Mouse (Mus musculus): ENCODE results near the gene Akap5. TPM values are rescaled to one million over a fixed set of nuclear protein-coding genes. Genes with fewer than 3 reads are reported as not detected.

Gene Akap5
- 0.98 and 1.0 TPM in 2 replicates for polyA plus RNA-seq (2016; fragmentation: Nextera tagmentation; extraction: Ambion mirVana)

- Histone ChIP-seq H3K27ac (no peak within 1 kb of the TSS), H3K4me3 (peak within 1 kb of the TSS; percentile 45), H3K4me2 (peak within 1 kb of the TSS; percentile 82), H3K27me3 (replicated peaks) (peaks cover 28% of the 10 kb centered on the region), H3K9me3 (replicated peaks) (no peaks in the 10 kb centered on the region), H3K4me1 (peaks cover 19% of the 10 kb centered on the region), H3K9ac (0 out of 2 replicates have a peak within 1 kb of the TSS, but pooled peaks have one; percentile 19), H3K36me3 (peaks cover 37% of the 10 kb centered on the region)
- 3% methylated on average over 53 of the region's 53 CpGs for WGBS (ENCODE audit: insufficient replicate concordance)
- ATAC-seq = peak; percentile 76
Measured at GRCm38 (mm10) chr12:76324679-76325431, at the start of gene Akap5. Gene Akap5 (plus strand): TSS chr12:76324891.

GRCm38 (mm10) chr12:76278209-76278608, 46.5 kb upstream of the Akap5 start:
- no peaks in the 10 kb centered on the region for H3K9me3 ChIP-seq (replicated peaks)

GRCm38 (mm10) chr12:76280556-76280955, 44.1 kb upstream of the Akap5 start:
- Histone ChIP-seq H3K36me3 (peaks cover 97% of the 10 kb centered on the region), H3K4me1 (no peaks in the 10 kb centered on the region), H3K27me3 (replicated peaks) (no peaks in the 10 kb centered on the region), H3K4me2 (no peak overlapping the region), H3K4me3 (no peak overlapping the region), H3K9ac (no peak overlapping the region), H3K27ac (no peak overlapping the region), H3K9me3 (replicated peaks) (no peaks in the 10 kb centered on the region)
- no peak for ATAC-seq
- 83% methylated on average over 9 of the region's 9 CpGs for WGBS (ENCODE audit: insufficient replicate concordance)

More at GRCm38 (mm10) chr12:76278209-76278608, 46.5 kb upstream of the Akap5 start:
- WGBS (ENCODE audit: insufficient replicate concordance) = 71% methylated on average over 6 of the region's 6 CpGs
- Histone ChIP-seq H3K4me1 (no peaks in the 10 kb centered on the region), H3K4me2 (no peak overlapping the region), H3K27me3 (replicated peaks) (no peaks in the 10 kb centered on the region), H3K36me3 (peaks cover 86% of the 10 kb centered on the region), H3K4me3 (no peak overlapping the region), H3K9ac (no peak overlapping the region), H3K27ac (no peak overlapping the region)
- no peak for ATAC-seq

GRCm38 (mm10) chr12:76281111-76281660, 43.5 kb upstream of the Akap5 start:
- Histone ChIP-seq H3K9me3 (replicated peaks) (no peaks in the 10 kb centered on the region), H3K4me2 (no peak overlapping the region), H3K9ac (no peak overlapping the region), H3K27ac (no peak overlapping the region), H3K27me3 (replicated peaks) (no peaks in the 10 kb centered on the region), H3K4me1 (no peaks in the 10 kb centered on the region), H3K36me3 (peaks cover 96% of the 10 kb centered on the region), H3K4me3 (no peak overlapping the region)
- no peak for ATAC-seq
- WGBS (ENCODE audit: insufficient replicate concordance) = 67% methylated on average over 2 of the region's 2 CpGs

GRCm38 (mm10) chr12:76282132-76282531, 42.6 kb upstream of the Akap5 start:
- Histone ChIP-seq H3K36me3 (peaks cover 92% of the 10 kb centered on the region), H3K27me3 (replicated peaks) (no peaks in the 10 kb centered on the region), H3K4me3 (no peak overlapping the region), H3K4me2 (no peak overlapping the region), H3K9ac (no peak overlapping the region), H3K4me1 (no peaks in the 10 kb centered on the region), H3K9me3 (replicated peaks) (no peaks in the 10 kb centered on the region), H3K27ac (no peak overlapping the region)
- WGBS (ENCODE audit: insufficient replicate concordance) = 73% methylated on average over 4 of the region's 4 CpGs
- ATAC-seq = peak; percentile 37; the same call in 1 of the 2 replicates

- no peak for ATAC-seq
Measured at GRCm38 (mm10) chr12:76282532-76283173, 42.0 kb upstream of the Akap5 start.

GRCm38 (mm10) chr12:76285418-76285817, 39.3 kb upstream of the Akap5 start:
- WGBS (ENCODE audit: insufficient replicate concordance) = 76% methylated on average over 6 of the region's 6 CpGs
- no peaks in the 10 kb centered on the region for H3K4me1 ChIP-seq

More at GRCm38 (mm10) chr12:76282532-76283173, 42.0 kb upstream of the Akap5 start:
- Histone ChIP-seq H3K27me3 (replicated peaks) (no peaks in the 10 kb centered on the region), H3K9me3 (replicated peaks) (no peaks in the 10 kb centered on the region), H3K4me3 (no peak overlapping the region), H3K4me1 (no peaks in the 10 kb centered on the region), H3K4me2 (no peak overlapping the region), H3K9ac (no peak overlapping the region), H3K36me3 (peaks cover 93% of the 10 kb centered on the region), H3K27ac (no peak overlapping the region)
- 86% methylated on average over 17 of the region's 17 CpGs for WGBS (ENCODE audit: insufficient replicate concordance)

GRCm38 (mm10) chr12:76287986-76288385, 36.7 kb upstream of the Akap5 start:
- WGBS (ENCODE audit: insufficient replicate concordance) = 82% methylated on average over 8 of the region's 8 CpGs
- no peak for ATAC-seq
- H3K27me3 ChIP-seq (replicated peaks) = no peaks in the 10 kb centered on the region

More at GRCm38 (mm10) chr12:76285418-76285817, 39.3 kb upstream of the Akap5 start:
- Histone ChIP-seq H3K4me2 (no peak overlapping the region), H3K4me3 (no peak overlapping the region), H3K27ac (no peak overlapping the region), H3K27me3 (replicated peaks) (no peaks in the 10 kb centered on the region), H3K9ac (no peak overlapping the region), H3K36me3 (peaks cover 92% of the 10 kb centered on the region), H3K9me3 (replicated peaks) (no peaks in the 10 kb centered on the region)
- no peak for ATAC-seq

GRCm38 (mm10) chr12:76288494-76288893, 36.2 kb upstream of the Akap5 start:
- WGBS (ENCODE audit: insufficient replicate concordance) = 83% methylated on average over 5 of the region's 5 CpGs
- H3K27ac ChIP-seq = no peak overlapping the region
- H3K9me3 ChIP-seq (replicated peaks) = no peaks in the 10 kb centered on the region
- no peak overlapping the region for H3K9ac ChIP-seq
- H3K4me3 ChIP-seq = no peak overlapping the region
- H3K36me3 ChIP-seq = peaks cover 92% of the 10 kb centered on the region
- H3K4me1 ChIP-seq = no peaks in the 10 kb centered on the region
- H3K27me3 ChIP-seq (replicated peaks) = no peaks in the 10 kb centered on the region
- ATAC-seq = no peak
- no peak overlapping the region for H3K4me2 ChIP-seq

More at GRCm38 (mm10) chr12:76287986-76288385, 36.7 kb upstream of the Akap5 start:
- no peak overlapping the region for H3K4me3 ChIP-seq
- no peak overlapping the region for H3K4me2 ChIP-seq
- H3K36me3 ChIP-seq = peaks cover 92% of the 10 kb centered on the region
- no peaks in the 10 kb centered on the region for H3K9me3 ChIP-seq (replicated peaks)
- no peaks in the 10 kb centered on the region for H3K4me1 ChIP-seq
- H3K9ac ChIP-seq = no peak overlapping the region
- no peak overlapping the region for H3K27ac ChIP-seq

- H3K4me2 ChIP-seq = no peak overlapping the region
- no peak for ATAC-seq
- 85% methylated on average over 12 of the region's 12 CpGs for WGBS (ENCODE audit: insufficient replicate concordance)
- no peak overlapping the region for H3K9ac ChIP-seq
- H3K4me1 ChIP-seq = no peaks in the 10 kb centered on the region
- no peak overlapping the region for H3K4me3 ChIP-seq
- peak overlapping the region; percentile 15; the same call in 1 of the 2 replicates for H3K27ac ChIP-seq
- H3K36me3 ChIP-seq = peaks cover 92% of the 10 kb centered on the region
- no peaks in the 10 kb centered on the region for H3K9me3 ChIP-seq (replicated peaks)
- H3K27me3 ChIP-seq (replicated peaks) = no peaks in the 10 kb centered on the region
Measured at GRCm38 (mm10) chr12:76289428-76289827, 35.3 kb upstream of the Akap5 start.

GRCm38 (mm10) chr12:76290271-76290670, 34.4 kb upstream of the Akap5 start:
- Histone ChIP-seq H3K9me3 (replicated peaks) (no peaks in the 10 kb centered on the region), H3K36me3 (peaks cover 94% of the 10 kb centered on the region), H3K4me3 (no peak overlapping the region), H3K4me1 (no peaks in the 10 kb centered on the region), H3K27me3 (replicated peaks) (no peaks in the 10 kb centered on the region), H3K4me2 (no peak overlapping the region), H3K27ac (no peak overlapping the region), H3K9ac (no peak overlapping the region)
- ATAC-seq = no peak
- WGBS (ENCODE audit: insufficient replicate concordance) = 88% methylated on average over 2 of the region's 2 CpGs

GRCm38 (mm10) chr12:76293192-76293591, 31.5 kb upstream of the Akap5 start:
- peaks cover 99% of the 10 kb centered on the region for H3K36me3 ChIP-seq
- ATAC-seq = no peak
- WGBS (ENCODE audit: insufficient replicate concordance) = 60% methylated on average over 7 of the region's 7 CpGs

More at GRCm38 (mm10) chr12:76293192-76293591, 31.5 kb upstream of the Akap5 start:
- H3K27me3 ChIP-seq (replicated peaks) = no peaks in the 10 kb centered on the region
- H3K27ac ChIP-seq = no peak overlapping the region
- H3K9me3 ChIP-seq (replicated peaks) = no peaks in the 10 kb centered on the region
- H3K4me2 ChIP-seq = no peak overlapping the region
- no peak overlapping the region for H3K4me3 ChIP-seq
- H3K4me1 ChIP-seq = no peaks in the 10 kb centered on the region
- H3K9ac ChIP-seq = no peak overlapping the region

Measured in liver, embryonic 12.5 days (tissue).